Mouse (Mus musculus): ENCODE results near the gene Sf3a1.

DNA sequence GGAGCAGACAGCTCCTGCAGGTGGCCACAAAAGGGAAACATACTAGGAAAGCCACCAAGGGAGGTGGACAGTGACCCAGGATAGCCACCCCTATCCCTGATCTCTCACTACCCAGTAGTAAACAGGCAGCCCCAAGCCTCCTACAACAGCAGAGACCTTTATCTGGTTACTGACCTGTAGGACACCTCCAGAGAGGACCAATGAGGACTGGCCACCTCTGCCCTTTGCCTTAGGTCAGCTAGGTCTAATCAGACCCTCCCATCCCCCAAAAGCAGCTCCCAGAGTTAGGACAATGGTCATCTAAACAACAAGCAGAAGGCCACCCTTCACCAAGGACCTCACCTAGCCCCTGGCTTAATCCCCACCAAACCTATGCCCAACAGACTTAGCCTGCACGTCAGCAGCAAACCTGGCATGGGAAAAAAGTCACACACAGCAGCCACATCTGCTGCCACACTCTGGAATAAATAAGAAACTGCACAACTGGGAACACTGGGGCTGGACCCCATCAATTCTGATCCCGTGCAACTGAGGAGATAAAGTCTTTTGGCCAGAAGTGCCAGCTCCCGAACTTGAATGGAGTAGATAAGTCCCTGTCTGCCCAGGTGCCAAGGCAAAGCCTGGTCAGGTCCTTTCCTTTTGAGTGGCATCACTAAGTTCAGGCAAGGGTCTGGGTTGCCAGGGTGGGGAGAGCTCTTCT lies 42.6 kb upstream of the Sf3a1 start:
- TF ChIP-seq CTCF (IDR thresholded peaks at IDR 0.05; ENCODE audit: extremely low read depth, insufficient read length, insufficient replicate concordance, low read depth, low read length): peak; percentile 25; the same call in 1 of the 2 replicates
- no peak for TF ChIP-seq POLR2A (IDR thresholded peaks at IDR 0.05; ENCODE audit: low read depth, low read length)

Data from small intestine, adult 2 months (tissue).